Mouse (Mus musculus) intestine, postnatal 0 days (tissue): ENCODE data around the gene Rab5c. TPM values are rescaled to one million over a fixed set of nuclear protein-coding genes. Genes with fewer than 3 reads are reported as not detected.

Experiments used
- ATAC-seq: fragments of 200-750 bp; cut with Nextera tagmentation; 2 replicates; pipeline ENCODE4 v1.8.0; 2017; ENCODE audit warnings: mild to moderate bottlenecking, moderate TSS enrichment, moderate library complexity
- H3K27ac ChIP-seq: fragments of 300-500 bp; sonication (generic); 2 replicates; pipeline ENCODE4 v1.5.1; 2014; ENCODE audit warnings: mild to moderate bottlenecking, low read depth, low read length, moderate library complexity
- H3K27me3 ChIP-seq: fragments of 300-500 bp; sonication (generic); replicated peaks from 2 replicates; pipeline ENCODE4 v1.6.1; 2014; ENCODE audit warnings: low read length, mixed read lengths; ENCODE audit not compliant: control insufficient read depth, insufficient read depth
- H3K36me3 ChIP-seq: fragments of 300-500 bp; sonication (generic); 2 replicates; pipeline ENCODE4 v1.6.1; 2014; ENCODE audit warnings: mild to moderate bottlenecking, moderate library complexity; ENCODE audit not compliant: control insufficient read depth, insufficient read depth
- H3K4me1 ChIP-seq: fragments of 300-500 bp; sonication (generic); replicated peaks from 2 replicates; pipeline ENCODE4 v1.6.1; 2014; ENCODE audit warnings: antibody characterized with exemption, low read length, mixed read lengths; ENCODE audit not compliant: control insufficient read depth, insufficient read depth
- H3K4me2 ChIP-seq: fragments of 300-500 bp; sonication (generic); replicated peaks from 2 replicates; pipeline ENCODE4 v1.6.1; 2014; ENCODE audit warnings: low read depth, mild to moderate bottlenecking, moderate library complexity
- H3K4me3 ChIP-seq: fragments of 300-500 bp; sonication (generic); 2 replicates; pipeline ENCODE4 v1.5.1; 2014; ENCODE audit warnings: low read depth, low read length
- H3K9ac ChIP-seq: fragments of 300-500 bp; sonication (generic); 2 replicates; pipeline ENCODE4 v1.6.1; 2014; ENCODE audit warnings: mild to moderate bottlenecking, low read depth, low read length
- H3K9me3 ChIP-seq: fragments of 300-500 bp; sonication (generic); 2 replicates; pipeline ENCODE4 v1.6.1; 2016; ENCODE audit warnings: mixed run types; ENCODE audit not compliant: control insufficient read depth
- CTCF ChIP-seq: sonication (generic); IDR thresholded peaks from 2 replicates; pipeline ENCODE4 v1.5.1; 2016; ENCODE audit warnings: low read depth, mild to moderate bottlenecking, control low read depth, antibody characterized with exemption, moderate library complexity
- WGBS: fragments of 180-500 bp; shearing (Covaris S2); extraction: QIAGEN DNeasy Blood & Tissue Kit; methylation state at CpG from one replicate; pipeline ENCODE4 v1.1.7; 2014; 5-methylcytosine and 5-hydroxymethylcytosine counted together
- polyA plus RNA-seq: library from polyadenylated mRNA; unstranded; fragments of >200 nt; fragmentation: Nextera tagmentation; extraction: Ambion mirVana; gene quantifications from 2 replicates; pipeline ENCODE4 v1.2.1, GENCODE M21; 2015

Rab5c gene
- polyA plus RNA-seq, 1 experiment from 2014 or later = 62.2 TPM

- no peak for TF ChIP-seq CTCF
- H3K4me2 ChIP-seq = peak overlapping the region; percentile 67
- no peaks in the 10 kb centered on the region for H3K27me3 ChIP-seq
- 0 out of 2 replicates have a peak, but pooled peaks cover 4% of the 10 kb centered on the region for H3K4me1 ChIP-seq
- ATAC-seq = no peak
- no peak overlapping the region for H3K9ac ChIP-seq
- no peak overlapping the region for H3K27ac ChIP-seq
- no peaks in the 10 kb centered on the region for H3K9me3 ChIP-seq
- peak overlapping the region; percentile 30 for H3K4me3 ChIP-seq
- WGBS = 51% methylated on average over 7 of the region's 7 CpGs
- H3K36me3 ChIP-seq = peaks cover 34% of the 10 kb centered on the region
These were observed 35.1 kb downstream of the Rab5c start for GRCm38 (mm10) chr11:100702906-100703305.

GRCm38 (mm10) chr11:100702081-100702851 lies 35.7 kb downstream of the Rab5c start:
- no peak overlapping the region for H3K9ac ChIP-seq
- ATAC-seq = peak; percentile 39; the same call in 1 of the 2 replicates
- H3K36me3 ChIP-seq = peaks cover 34% of the 10 kb centered on the region
- peak; percentile 97 for TF ChIP-seq CTCF
- no peaks in the 10 kb centered on the region for H3K27me3 ChIP-seq
- H3K4me1 ChIP-seq = 0 out of 2 replicates have a peak, but pooled peaks cover 4% of the 10 kb centered on the region
- WGBS = 35% methylated on average over 19 of the region's 19 CpGs
- H3K4me3 ChIP-seq = peak overlapping the region; percentile 30
- peak overlapping the region; percentile 67 for H3K4me2 ChIP-seq
- no peaks in the 10 kb centered on the region for H3K9me3 ChIP-seq
- no peak overlapping the region for H3K27ac ChIP-seq

GRCm38 (mm10) chr11:100701301-100701700 lies 36.7 kb downstream of the Rab5c start:
- Histone ChIP-seq H3K4me1 (0 out of 2 replicates have a peak, but pooled peaks cover 4% of the 10 kb centered on the region), H3K4me2 (peak overlapping the region; percentile 48), H3K9ac (no peak overlapping the region), H3K27ac (no peak overlapping the region), H3K4me3 (no peak overlapping the region), H3K27me3 (no peaks in the 10 kb centered on the region), H3K9me3 (no peaks in the 10 kb centered on the region), H3K36me3 (peaks cover 24% of the 10 kb centered on the region)
- 12% methylated on average over 14 of the region's 14 CpGs for WGBS
- ATAC-seq = no peak
- no peak for TF ChIP-seq CTCF

GRCm38 (mm10) chr11:100700710-100701109 lies 37.3 kb downstream of the Rab5c start:
- no peak for TF ChIP-seq CTCF
- Histone ChIP-seq H3K4me1 (0 out of 2 replicates have a peak, but pooled peaks cover 4% of the 10 kb centered on the region), H3K9ac (no peak overlapping the region), H3K4me2 (peak overlapping the region; percentile 48; the same call in 1 of the 2 replicates), H3K4me3 (no peak overlapping the region), H3K9me3 (no peaks in the 10 kb centered on the region), H3K27ac (no peak overlapping the region), H3K27me3 (no peaks in the 10 kb centered on the region), H3K36me3 (peaks cover 18% of the 10 kb centered on the region)
- 85% methylated on average over 3 of the region's 3 CpGs for WGBS
- no peak for ATAC-seq

GRCm38 (mm10) chr11:100697921-100698320 lies 40.1 kb downstream of the Rab5c start:
- H3K9ac ChIP-seq = no peak overlapping the region
- H3K9me3 ChIP-seq = no peaks in the 10 kb centered on the region
- no peaks in the 10 kb centered on the region for H3K27me3 ChIP-seq
- H3K27ac ChIP-seq = no peak overlapping the region
- H3K4me3 ChIP-seq = no peak overlapping the region
- H3K4me2 ChIP-seq = no peak overlapping the region
- peaks cover 8% of the 10 kb centered on the region; the same call in 1 of the 2 replicates for H3K36me3 ChIP-seq
- WGBS = 67% methylated on average over 7 of the region's 7 CpGs
- peaks cover 4% of the 10 kb centered on the region; the same call in 1 of the 2 replicates for H3K4me1 ChIP-seq
- ATAC-seq = no peak
- TF ChIP-seq CTCF = no peak

- H3K36me3 ChIP-seq = peaks cover 8% of the 10 kb centered on the region; the same call in 1 of the 2 replicates
- no peak overlapping the region for H3K4me3 ChIP-seq
- 39% methylated on average over 5 of the region's 5 CpGs for WGBS
- no peaks in the 10 kb centered on the region for H3K27me3 ChIP-seq
- no peaks in the 10 kb centered on the region for H3K9me3 ChIP-seq
- H3K27ac ChIP-seq = no peak overlapping the region
- H3K4me1 ChIP-seq = no peaks in the 10 kb centered on the region; the same call in none of the 2 replicates
- no peak overlapping the region for H3K4me2 ChIP-seq
- ATAC-seq = no peak
- peak; percentile 97 for TF ChIP-seq CTCF
- H3K9ac ChIP-seq = no peak overlapping the region
These were observed 43.1 kb downstream of the Rab5c start for GRCm38 (mm10) chr11:100694926-100695325.
